ENCODE assay signal across 14 mouse cellular contexts in the genomic region with DNA sequence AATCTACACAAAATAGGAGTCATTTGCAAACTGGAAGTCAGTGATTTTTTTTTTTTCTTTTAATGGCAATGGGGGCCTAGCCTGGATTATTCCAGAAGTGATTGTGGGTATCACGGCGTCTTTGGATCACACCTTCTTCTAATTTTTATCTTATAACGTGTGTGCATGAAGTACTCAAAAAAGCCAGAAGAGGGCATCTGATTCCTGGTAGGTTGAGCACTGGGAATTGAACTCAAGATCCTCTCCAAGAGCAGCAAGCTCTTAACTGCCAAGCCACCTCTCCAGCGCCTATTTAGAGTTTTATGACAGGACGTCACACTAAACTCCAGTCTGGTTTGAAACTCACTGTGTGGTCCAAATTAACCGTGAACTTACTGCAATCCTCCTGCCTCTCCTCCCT. TPM values are rescaled to one million over a fixed set of nuclear protein-coding genes. Genes with fewer than 3 reads are reported as not detected.
A peak's percentile ranks its signal among the peaks of the same experiment; 100 is the strongest.
DNase-seq lines count a peak whose midpoint lies in the region; TF ChIP-seq lines count a peak whose summit lies in the region.
"Had no signal": no experiment of that assay in that cellular context is flagged by ENCODE, and none has a peak within 500 bp of the region (broad histone marks: within the 10 kb centered on the region; RNA-seq: fewer than 3 reads in every experiment).

No protein-coding gene starts in this region.

- no peak for TF ChIP-seq EP300 in heart, adult 2 months (IDR thresholded peaks at IDR 0.05; ENCODE audit: insufficient read depth, low read depth, low read length)

- no peak for TF ChIP-seq POLR2A in heart, adult 2 months (IDR thresholded peaks at IDR 0.05; ENCODE audit: insufficient read depth, low read depth, low read length)

- TF ChIP-seq CTCF in heart, adult 2 months (IDR thresholded peaks at IDR 0.05) = peak; percentile 40

- 61% methylated on average over 6 of the region's 6 CpGs for WGBS in heart, adult 2 months

- no peak overlapping the region for H3K9ac ChIP-seq in heart, adult 2 months (ENCODE audit: low read depth, low read length)
- H3K9ac ChIP-seq: limb, embryonic 13.5 days had no signal

- H3K36me3 ChIP-seq in heart, adult 2 months (ENCODE audit: control insufficient read depth, insufficient read depth, low read length) = no peaks in the 10 kb centered on the region

- no peaks in the 10 kb centered on the region for H3K4me1 ChIP-seq in heart, adult 2 months (ENCODE audit: control insufficient read depth, insufficient read depth, low read length)
- H3K4me1 ChIP-seq: limb, embryonic 13.5 days had no signal

- H3K27me3 ChIP-seq in heart, adult 2 months (ENCODE audit: control insufficient read depth, insufficient read depth, low read length) = no peaks in the 10 kb centered on the region
- H3K27me3 ChIP-seq: limb, embryonic 13.5 days had no signal

- intact Hi-C loops in heart, adult 2 months (cut with DNase I) = no loop called here

- no peak overlapping the region for H3K27ac ChIP-seq in heart, adult 2 months
- H3K27ac ChIP-seq: limb, embryonic 13.5 days had no signal

- no peak for DNase-seq in heart, adult 2 months
- DNase-seq in heart, adult 9 months (ENCODE audit: low spot score in 2 of 2) = no peak
- DNase-seq in 3T3-L1 (ENCODE audit: low read depth, low spot score) (peak; percentile 20), ES-CJ7 (ENCODE audit: low read depth, low spot score) (peak; percentile 51)
- peak; percentile 29 for DNase-seq in forelimb bud, embryonic 11.5 days (ENCODE audit: low read depth, low spot score)
- no peak for DNase-seq in frontal cortex, postnatal 10 days (ENCODE audit: low spot score in 2 of 2)
- DNase-seq in cerebellum, adult 8-10 months = no peak
- no peak for DNase-seq in gastrocnemius, postnatal 10 days
- DNase-seq: adrenal gland, adult 8-10 months; heart, adult 11 months; heart, postnatal 14 days; kidney, adult 18-20 months had no signal

- H3K4me3 ChIP-seq in heart, adult 2 months = no peak overlapping the region
- H3K4me3 ChIP-seq: limb, embryonic 13.5 days had no signal

- no peaks in the 10 kb centered on the region for H3K79me2 ChIP-seq in heart, adult 2 months (replicated peaks; ENCODE audit: control insufficient read depth, insufficient read depth, low read length)

RNA-seq across cellular contexts. Expression of a gene that starts 44.2 kb away (rescaled TPM):
- not detected for total RNA-seq in heart, adult 2 months (2021)
- polyA plus RNA-seq in heart, adult 2 months (2012; rRNA removed) = not detected in 2 replicates
- total RNA-seq in gastrocnemius, postnatal 10 days (2021) = under 1 TPM in 1 of 2 experiments, not detected in 1; 0.31 TPM
- total RNA-seq: heart, postnatal 14 days had no signal
- polyA plus RNA-seq: G1E had no signal

RNA-seq across cellular contexts. Expression of a gene that starts 44.8 kb away (rescaled TPM):
- total RNA-seq in heart, adult 2 months (2021) = 10 to 100 TPM; 13.1 to 13.6 TPM
- 10.6 and 15.0 TPM in 2 replicates for polyA plus RNA-seq in heart, adult 2 months (2012; rRNA removed)
- 10 to 100 TPM in 1 of 2 experiments, 1 to 10 TPM in 1; 7.1 to 12.2 TPM for total RNA-seq in gastrocnemius, postnatal 10 days (2021)

Comparison
In these comparisons a context has a peak if more than half of its experiments do, and no peak if none do; other contexts are left out.
1. DNase-seq: peak in 3T3-L1 (single experiment), ES-CJ7 (single experiment) and forelimb bud, embryonic 11.5 days (single experiment); none in heart, adult 2 months (0 of 2), heart, adult 9 months (0 of 2), frontal cortex, postnatal 10 days (0 of 2), cerebellum, adult 8-10 months (single experiment) and gastrocnemius, postnatal 10 days (single experiment).